Mouse (Mus musculus) bone marrow macrophage, adult 2 months (primary cell): ENCODE results near the gene Tshz2. TPM values are rescaled to one million over a fixed set of nuclear protein-coding genes. Genes with fewer than 3 reads are reported as not detected.

Experiments
- H3K27ac ChIP-seq: 2 replicates; pipeline ENCODE4 v1.5.1; 2012; ENCODE audit warnings: low read depth, low read length; ENCODE audit not compliant: insufficient read depth
- H3K4me1 ChIP-seq: 2 replicates; pipeline ENCODE4 v1.6.1; 2012; ENCODE audit warnings: low read length; ENCODE audit not compliant: control insufficient read depth, insufficient read depth
- H3K4me3 ChIP-seq: 2 replicates; pipeline ENCODE4 v1.5.1; 2012; ENCODE audit warnings: mild to moderate bottlenecking, low read length, moderate library complexity; ENCODE audit not compliant: insufficient read depth
- CTCF ChIP-seq: IDR thresholded peaks from 2 replicates; pipeline ENCODE4 v1.5.1; 2012; ENCODE audit warnings: low read depth, mild to moderate bottlenecking, low read length, moderate library complexity
- POLR2A ChIP-seq: IDR thresholded peaks from 2 replicates; pipeline ENCODE4 v1.6.1; 2012; ENCODE audit warnings: mild to moderate bottlenecking, low read depth, low read length, borderline replicate concordance
- polyA plus RNA-seq: library from polyadenylated mRNA; stranded (reverse); fragments of >200 nt; gene quantifications from 2 replicates; pipeline ENCODE4 v1.2.4, GENCODE M21; 2012; ENCODE audit not compliant: missing spikeins, insufficient read depth, insufficient read length

Gene Tshz2
- polyA plus RNA-seq, 1 experiment, result not detected

DNA sequence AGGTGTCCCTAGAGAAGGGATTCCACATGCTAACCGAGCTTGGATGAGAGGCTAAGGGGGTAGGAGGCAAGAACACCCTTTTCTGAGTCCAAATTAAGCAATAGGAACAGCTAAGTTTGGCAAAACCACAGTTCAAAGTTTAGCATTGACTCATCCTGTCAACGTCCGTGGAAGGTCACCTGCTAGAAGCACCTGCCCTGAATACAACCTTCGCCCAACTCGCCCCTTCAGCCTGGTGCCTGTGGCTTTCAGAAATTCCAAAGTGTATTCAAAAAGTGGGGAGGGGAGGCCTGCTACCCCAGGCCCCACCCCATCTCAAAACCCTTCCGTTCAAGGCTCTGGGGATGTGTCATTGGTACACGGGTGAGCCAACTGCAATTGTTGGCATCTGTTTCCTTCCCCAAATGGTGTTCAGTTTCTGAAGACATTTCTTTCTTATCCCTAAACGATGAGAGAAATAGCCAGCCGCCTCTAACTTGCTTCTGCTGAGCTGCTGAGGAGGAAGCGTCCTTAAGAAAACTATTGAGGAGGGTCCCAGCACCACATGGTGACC is 396.6 kb downstream of the Tshz2 start:
- TF ChIP-seq CTCF (no peak), POLR2A (no peak)
- no peak overlapping the region for H3K27ac ChIP-seq
- H3K4me3 ChIP-seq, result no peak overlapping the region
- H3K4me1 ChIP-seq, result no peaks in the 10 kb centered on the region

- TF ChIP-seq POLR2A, result no peak
- TF ChIP-seq CTCF, result no peak
- H3K27ac ChIP-seq, result no peak overlapping the region
- H3K4me1 ChIP-seq, result no peaks in the 10 kb centered on the region
- H3K4me3 ChIP-seq, result no peak overlapping the region
Measured at GRCm38 (mm10) chr2:170031226-170031625, 398.4 kb downstream of the Tshz2 start.

- Histone ChIP-seq H3K27ac (no peak overlapping the region), H3K4me3 (no peak overlapping the region), H3K4me1 (no peaks in the 10 kb centered on the region)
- TF ChIP-seq CTCF (no peak), POLR2A (no peak)
Measured at GRCm38 (mm10) chr2:170031872-170032271, 399.1 kb downstream of the Tshz2 start.

- Histone ChIP-seq H3K27ac (no peak overlapping the region), H3K4me1 (no peaks in the 10 kb centered on the region), H3K4me3 (no peak overlapping the region)
- TF ChIP-seq POLR2A (no peak), CTCF (no peak)
Measured at GRCm38 (mm10) chr2:170033219-170033618, 400.4 kb downstream of the Tshz2 start.

DNA sequence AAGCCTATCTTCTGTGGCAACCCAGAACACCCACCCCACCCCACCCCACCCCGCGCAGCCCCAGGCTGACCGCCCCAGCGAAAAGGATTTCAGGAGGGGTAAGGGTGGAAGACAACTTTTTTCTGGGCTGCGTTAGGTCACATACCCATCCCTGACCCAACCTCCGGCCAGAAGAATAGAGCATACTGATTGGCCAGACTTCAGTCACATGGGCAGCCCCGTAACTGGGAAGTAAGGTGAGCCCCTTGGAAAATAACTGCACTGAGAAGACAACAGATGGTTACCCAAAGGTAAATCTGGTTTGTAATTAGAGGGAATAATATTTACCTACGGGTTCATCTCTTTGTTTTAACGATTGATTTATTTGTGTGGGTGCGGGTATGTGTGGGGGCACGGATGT is 402.0 kb downstream of the Tshz2 start:
- Histone ChIP-seq H3K4me1 (no peaks in the 10 kb centered on the region), H3K27ac (no peak overlapping the region), H3K4me3 (no peak overlapping the region)
- TF ChIP-seq CTCF, result no peak
- no peak for TF ChIP-seq POLR2A

DNA sequence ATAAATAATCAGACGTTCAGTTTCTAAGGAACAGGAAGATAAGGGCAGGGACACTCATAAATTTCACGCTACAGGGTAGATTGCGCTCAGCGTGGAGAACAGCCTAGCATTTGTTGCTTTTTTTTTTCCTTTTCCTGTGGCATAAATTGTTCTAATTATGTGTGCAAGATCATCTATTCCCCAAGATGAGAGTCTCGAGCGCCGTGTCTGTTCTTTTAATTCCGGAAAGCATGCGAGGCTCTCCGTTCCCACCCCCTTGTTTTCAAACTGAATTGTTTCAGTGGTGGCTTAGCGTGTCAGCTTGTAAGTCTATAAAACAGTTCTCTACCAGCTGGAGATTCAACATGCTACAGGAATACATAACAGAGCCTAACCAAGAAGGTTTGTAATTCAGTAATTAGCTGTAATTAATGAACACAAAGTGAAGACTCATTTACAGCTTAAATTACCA is 404.0 kb downstream of the Tshz2 start:
- Histone ChIP-seq H3K27ac (no peak overlapping the region), H3K4me1 (no peaks in the 10 kb centered on the region), H3K4me3 (no peak overlapping the region)
- no peak for TF ChIP-seq POLR2A
- no peak for TF ChIP-seq CTCF

DNA sequence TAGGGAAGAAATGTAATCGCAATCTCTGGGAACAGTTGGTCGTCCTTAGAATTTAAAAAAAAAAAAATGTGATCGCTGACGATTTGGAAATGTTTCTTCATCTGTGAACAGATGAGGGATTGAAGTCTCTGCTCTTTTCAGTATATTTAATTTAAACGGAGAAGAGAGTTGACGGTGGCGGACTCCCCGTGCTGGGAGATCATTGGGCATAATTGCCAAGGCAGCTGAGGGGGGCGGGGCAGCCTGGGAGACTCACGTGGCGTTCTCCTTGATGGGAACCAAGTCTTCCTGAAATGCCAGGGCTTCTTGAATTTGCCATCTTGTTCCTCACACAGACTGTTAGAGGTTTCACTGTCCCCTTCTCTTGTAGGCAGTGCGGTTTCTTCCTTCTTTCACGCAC is 404.5 kb downstream of the Tshz2 start:
- Histone ChIP-seq H3K27ac (no peak overlapping the region), H3K4me3 (no peak overlapping the region), H3K4me1 (no peaks in the 10 kb centered on the region)
- no peak for TF ChIP-seq POLR2A
- TF ChIP-seq CTCF, result no peak

GRCm38 (mm10) chr2:170039772-170040171 is 407.0 kb downstream of the Tshz2 start:
- Histone ChIP-seq H3K4me1 (no peaks in the 10 kb centered on the region), H3K4me3 (no peak overlapping the region), H3K27ac (no peak overlapping the region)
- TF ChIP-seq CTCF (no peak), POLR2A (no peak)

- no peak overlapping the region for H3K4me3 ChIP-seq
Measured at GRCm38 (mm10) chr2:170041101-170041500, 408.3 kb downstream of the Tshz2 start.

DNA sequence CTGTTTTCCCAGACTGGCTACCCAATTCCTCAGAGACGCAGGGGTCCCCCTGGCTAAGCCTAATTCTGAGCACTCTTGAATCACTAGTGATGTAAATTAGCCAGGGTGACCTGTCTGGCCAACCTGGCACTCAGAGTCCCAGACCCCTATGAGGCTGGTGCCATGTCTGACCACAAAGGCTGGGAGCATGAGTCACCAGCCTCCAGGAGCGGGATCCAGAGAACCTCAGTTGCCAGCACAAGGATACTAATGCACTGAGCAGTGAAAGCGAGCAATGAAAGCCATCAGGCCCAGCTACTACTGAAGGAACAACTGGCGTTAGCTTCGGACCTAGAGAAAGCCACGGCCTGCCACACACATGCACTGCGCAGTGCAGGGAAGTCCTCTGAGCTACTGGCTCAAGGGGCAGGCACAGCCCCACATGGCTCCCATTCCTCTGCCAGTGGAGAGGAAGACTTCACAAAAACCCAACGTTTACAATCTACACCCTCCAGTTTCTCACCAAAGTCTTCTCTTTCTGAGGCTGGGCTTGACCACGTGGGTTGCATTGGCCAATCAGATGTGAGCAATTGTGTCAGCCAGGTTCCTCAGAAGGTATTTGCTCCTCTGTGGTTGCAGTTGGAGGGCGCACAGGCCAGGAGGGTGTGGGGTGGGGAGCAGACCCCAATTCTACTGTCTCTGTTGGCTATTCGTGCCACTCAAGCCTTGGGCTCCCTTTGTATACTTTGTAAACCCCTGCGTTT is 409.8 kb downstream of the Tshz2 start:
- no peak overlapping the region for H3K27ac ChIP-seq
- H3K4me3 ChIP-seq, result no peak overlapping the region
- no peak for TF ChIP-seq CTCF
- TF ChIP-seq POLR2A, result no peak
- no peaks in the 10 kb centered on the region for H3K4me1 ChIP-seq

More at GRCm38 (mm10) chr2:170041101-170041500, 408.3 kb downstream of the Tshz2 start:
- Histone ChIP-seq H3K4me1 (no peaks in the 10 kb centered on the region), H3K27ac (no peak overlapping the region)
- no peak for TF ChIP-seq POLR2A
- no peak for TF ChIP-seq CTCF
